Mouse (Mus musculus) lung, embryonic 15.5 days (tissue): ENCODE measurements at regions not wholly inside any gene's neighbourhood (a gene's known extent, or its start where the extent isn't known, plus 50 kb on each side); places are given as distances from the start of the nearest gene placed in this dataset.
A peak's percentile ranks its signal among the peaks of the same experiment; 100 is the strongest.
"Not testable (repeated sequence)": the region's sequence is repeated elsewhere in the genome, so short reads cannot be mapped to it uniquely, and the experiment has no call there.

Source experiments
- ATAC-seq: fragments of 200-750 bp; cut with Nextera tagmentation; 2 replicates; pipeline ENCODE4 v1.8.0; 2017; ENCODE audit warnings: moderate number of reproducible peaks, borderline replicate concordance; ENCODE audit not compliant: low FRiP score, low TSS enrichment; ENCODE audit errors: extremely low read depth
- H3K27ac ChIP-seq: fragments of 300-500 bp; sonication (generic); 2 replicates; pipeline ENCODE4 v1.5.1; 2015; ENCODE audit warnings: moderate library complexity, mild to moderate bottlenecking, inconsistent platforms
- H3K27me3 ChIP-seq: fragments of 300-500 bp; sonication (generic); 2 replicates; pipeline ENCODE4 v1.6.1; 2015; ENCODE audit warnings: inconsistent platforms
- H3K36me3 ChIP-seq: fragments of 300-500 bp; sonication (generic); 2 replicates; pipeline ENCODE4 v1.6.1; 2015; ENCODE audit warnings: inconsistent platforms
- H3K4me1 ChIP-seq: fragments of 300-500 bp; sonication (generic); 2 replicates; pipeline ENCODE4 v1.6.1; 2015; ENCODE audit warnings: inconsistent platforms
- H3K4me2 ChIP-seq: fragments of 300-500 bp; sonication (generic); 2 replicates; pipeline ENCODE4 v1.6.1; 2015; ENCODE audit warnings: inconsistent platforms, mild to moderate bottlenecking, moderate library complexity
- H3K4me3 ChIP-seq: fragments of 300-500 bp; sonication (generic); 2 replicates; pipeline ENCODE4 v1.5.1; 2015; ENCODE audit warnings: mild to moderate bottlenecking, inconsistent platforms
- H3K9ac ChIP-seq: fragments of 300-500 bp; sonication (generic); 2 replicates; pipeline ENCODE4 v1.6.1; 2015; ENCODE audit warnings: inconsistent platforms
- H3K9me3 ChIP-seq: fragments of 300-500 bp; sonication (generic); 2 replicates; pipeline ENCODE4 v1.6.1; 2016; ENCODE audit warnings: inconsistent platforms
- WGBS: fragments of 180-500 bp; shearing (Covaris S2); methylation state at CpG from one replicate; pipeline ENCODE4 v1.1.7; 2015; 5-methylcytosine and 5-hydroxymethylcytosine counted together

GRCm38 (mm10) chr3:117265790-117266189, 94.9 kb downstream of the Plppr4 start:
- no peak overlapping the region for H3K4me3 ChIP-seq
- H3K9ac ChIP-seq: no peak overlapping the region
- H3K4me2 ChIP-seq: no peak overlapping the region
- H3K27me3 ChIP-seq: no peaks in the 10 kb centered on the region
- 88% methylated on average over 9 of the region's 9 CpGs for WGBS
- H3K36me3 ChIP-seq: no peaks in the 10 kb centered on the region
- no peak overlapping the region for H3K27ac ChIP-seq
- no peak for ATAC-seq
- H3K9me3 ChIP-seq: no peaks in the 10 kb centered on the region
- no peaks in the 10 kb centered on the region for H3K4me1 ChIP-seq

GRCm38 (mm10) chr3:117247833-117248232, 112.8 kb downstream of the Plppr4 start:
- Histone ChIP-seq H3K9me3 (no peaks in the 10 kb centered on the region), H3K4me3 (no peak overlapping the region), H3K9ac (no peak overlapping the region), H3K4me2 (no peak overlapping the region), H3K36me3 (no peaks in the 10 kb centered on the region), H3K4me1 (no peaks in the 10 kb centered on the region), H3K27ac (no peak overlapping the region), H3K27me3 (no peaks in the 10 kb centered on the region)
- ATAC-seq: no peak

- no peak overlapping the region for H3K4me2 ChIP-seq
- no peak overlapping the region for H3K4me3 ChIP-seq
- no peak overlapping the region for H3K27ac ChIP-seq
- no peaks in the 10 kb centered on the region for H3K27me3 ChIP-seq
- no peak overlapping the region for H3K9ac ChIP-seq
- H3K36me3 ChIP-seq: no peaks in the 10 kb centered on the region
- 72% methylated on average over 6 of the region's 6 CpGs for WGBS
- ATAC-seq: no peak
- H3K4me1 ChIP-seq: no peaks in the 10 kb centered on the region
- no peaks in the 10 kb centered on the region for H3K9me3 ChIP-seq
These were observed 118.9 kb downstream of the Plppr4 start for GRCm38 (mm10) chr3:117241810-117242209.

GRCm38 (mm10) chr3:117226616-117227015, 134.1 kb downstream of the Plppr4 start:
- ATAC-seq: no peak
- Histone ChIP-seq H3K4me2 (no peak overlapping the region), H3K4me3 (no peak overlapping the region), H3K36me3 (no peaks in the 10 kb centered on the region), H3K27ac (no peak overlapping the region), H3K9me3 (no peaks in the 10 kb centered on the region), H3K4me1 (no peaks in the 10 kb centered on the region), H3K9ac (no peak overlapping the region), H3K27me3 (no peaks in the 10 kb centered on the region)
- 70% methylated on average over 3 of the region's 3 CpGs for WGBS

GRCm38 (mm10) chr3:117225041-117225440, 135.6 kb downstream of the Plppr4 start:
- 66% methylated on average over 2 of the region's 2 CpGs for WGBS
- Histone ChIP-seq H3K4me1 (no peaks in the 10 kb centered on the region), H3K27ac (no peak overlapping the region), H3K4me3 (no peak overlapping the region), H3K9ac (no peak overlapping the region), H3K4me2 (no peak overlapping the region), H3K9me3 (no peaks in the 10 kb centered on the region), H3K27me3 (no peaks in the 10 kb centered on the region), H3K36me3 (no peaks in the 10 kb centered on the region)
- ATAC-seq: no peak

GRCm38 (mm10) chr3:117217952-117218351, 142.7 kb downstream of the Plppr4 start:
- 35% methylated on average over 1 of the region's 1 CpGs for WGBS
- Histone ChIP-seq H3K4me2 (no peak overlapping the region), H3K36me3 (no peaks in the 10 kb centered on the region), H3K9me3 (no peaks in the 10 kb centered on the region), H3K4me3 (no peak overlapping the region), H3K27me3 (no peaks in the 10 kb centered on the region), H3K4me1 (no peaks in the 10 kb centered on the region), H3K9ac (no peak overlapping the region), H3K27ac (no peak overlapping the region)
- ATAC-seq: no peak

- no peak overlapping the region for H3K4me3 ChIP-seq
- ATAC-seq: no peak
- no peak overlapping the region for H3K9ac ChIP-seq
- no peak overlapping the region for H3K27ac ChIP-seq
- H3K9me3 ChIP-seq: no peaks in the 10 kb centered on the region
- H3K36me3 ChIP-seq: no peaks in the 10 kb centered on the region
- no peaks in the 10 kb centered on the region for H3K4me1 ChIP-seq
- 71% methylated on average over 1 of the region's 1 CpGs for WGBS
- H3K27me3 ChIP-seq: no peaks in the 10 kb centered on the region
- no peak overlapping the region for H3K4me2 ChIP-seq
These were observed 168.8 kb downstream of the Plppr4 start for GRCm38 (mm10) chr3:117191903-117192302.

- Histone ChIP-seq H3K27me3 (no peaks in the 10 kb centered on the region), H3K4me1 (no peaks in the 10 kb centered on the region), H3K36me3 (no peaks in the 10 kb centered on the region), H3K9ac (no peak overlapping the region), H3K4me3 (no peak overlapping the region), H3K4me2 (no peak overlapping the region), H3K9me3 (no peaks in the 10 kb centered on the region), H3K27ac (no peak overlapping the region)
- 53% methylated on average over 3 of the region's 3 CpGs for WGBS
- no peak for ATAC-seq
These were observed 171.7 kb downstream of the Plppr4 start for GRCm38 (mm10) chr3:117188782-117189500.

GRCm38 (mm10) chr3:117183654-117184184, 177.0 kb downstream of the Plppr4 start:
- H3K9ac ChIP-seq: no peak overlapping the region
- no peaks in the 10 kb centered on the region for H3K9me3 ChIP-seq
- WGBS: 88% methylated on average over 4 of the region's 4 CpGs
- H3K4me1 ChIP-seq: no peaks in the 10 kb centered on the region
- no peaks in the 10 kb centered on the region for H3K27me3 ChIP-seq
- H3K4me2 ChIP-seq: no peak overlapping the region
- H3K36me3 ChIP-seq: no peaks in the 10 kb centered on the region
- no peak overlapping the region for H3K27ac ChIP-seq
- no peak overlapping the region for H3K4me3 ChIP-seq
- ATAC-seq: no peak

GRCm38 (mm10) chr3:117169740-117170139, 190.9 kb downstream of the Plppr4 start:
- no peaks in the 10 kb centered on the region for H3K36me3 ChIP-seq
- H3K9ac ChIP-seq: no peak overlapping the region
- H3K4me1 ChIP-seq: no peaks in the 10 kb centered on the region
- H3K4me2 ChIP-seq: no peak overlapping the region
- H3K27ac ChIP-seq: no peak overlapping the region
- no peaks in the 10 kb centered on the region for H3K9me3 ChIP-seq
- H3K4me3 ChIP-seq: no peak overlapping the region
- WGBS: 80% methylated on average over 2 of the region's 2 CpGs
- ATAC-seq: no peak
- no peaks in the 10 kb centered on the region for H3K27me3 ChIP-seq

GRCm38 (mm10) chr3:117163046-117163445, 194.3 kb upstream of the Palmd start:
- Histone ChIP-seq H3K4me2 (no peak overlapping the region), H3K9ac (no peak overlapping the region), H3K4me3 (no peak overlapping the region), H3K27me3 (no peaks in the 10 kb centered on the region), H3K9me3 (no peaks in the 10 kb centered on the region), H3K36me3 (no peaks in the 10 kb centered on the region), H3K4me1 (peaks cover 5% of the 10 kb centered on the region), H3K27ac (0 out of 2 replicates have a peak overlapping the region, but pooled peaks have one; percentile 19)
- 15% methylated on average over 1 of the region's 1 CpGs for WGBS
- ATAC-seq: no peak

GRCm38 (mm10) chr3:117160689-117161088, 191.9 kb upstream of the Palmd start:
- not testable (repeated sequence) for H3K4me2 ChIP-seq, H3K4me1 ChIP-seq, H3K9ac ChIP-seq, H3K27ac ChIP-seq, ATAC-seq, H3K27me3 ChIP-seq, H3K9me3 ChIP-seq, H3K36me3 ChIP-seq, H3K4me3 ChIP-seq
- WGBS: 93% methylated on average over 3 of the region's 3 CpGs
